Mouse (Mus musculus): ENCODE measurements around the gene Hspb8.
A peak's percentile ranks its signal among the peaks of the same experiment; 100 is the strongest.

Hspb8 gene

DNA sequence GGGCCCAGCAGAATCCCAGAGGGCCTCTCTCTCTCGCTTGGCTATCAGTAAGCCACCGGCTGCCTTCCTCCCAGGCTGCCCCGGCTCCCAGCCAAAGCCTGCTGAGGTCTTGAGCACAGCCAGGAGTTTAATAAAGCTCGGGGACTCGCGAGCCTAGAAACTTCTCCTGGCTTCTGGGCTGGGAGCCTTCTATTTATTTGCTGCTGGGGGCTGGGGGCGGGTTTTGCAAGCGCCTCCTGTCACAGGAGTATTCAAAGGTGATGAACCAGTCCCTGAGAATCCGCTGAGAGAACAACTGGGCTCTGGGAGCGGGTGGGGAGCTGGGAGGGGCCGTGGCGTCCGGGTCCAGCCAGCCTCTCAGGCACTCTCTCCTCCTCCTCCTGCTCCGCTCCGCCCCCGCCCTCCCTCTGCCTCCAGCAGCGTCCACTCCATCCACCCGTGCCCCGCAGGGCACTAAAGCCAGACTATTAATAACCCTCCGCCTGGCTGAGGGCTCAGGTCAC is at the start of gene Hspb8:
Gene Hspb8 (minus strand): TSS at position 166 of the 503 bp plus-strand sequence.
- peak; percentile 95 for DNase-seq (ENCODE audit: extremely low read depth, insufficient read length, low spot score)

DNA sequence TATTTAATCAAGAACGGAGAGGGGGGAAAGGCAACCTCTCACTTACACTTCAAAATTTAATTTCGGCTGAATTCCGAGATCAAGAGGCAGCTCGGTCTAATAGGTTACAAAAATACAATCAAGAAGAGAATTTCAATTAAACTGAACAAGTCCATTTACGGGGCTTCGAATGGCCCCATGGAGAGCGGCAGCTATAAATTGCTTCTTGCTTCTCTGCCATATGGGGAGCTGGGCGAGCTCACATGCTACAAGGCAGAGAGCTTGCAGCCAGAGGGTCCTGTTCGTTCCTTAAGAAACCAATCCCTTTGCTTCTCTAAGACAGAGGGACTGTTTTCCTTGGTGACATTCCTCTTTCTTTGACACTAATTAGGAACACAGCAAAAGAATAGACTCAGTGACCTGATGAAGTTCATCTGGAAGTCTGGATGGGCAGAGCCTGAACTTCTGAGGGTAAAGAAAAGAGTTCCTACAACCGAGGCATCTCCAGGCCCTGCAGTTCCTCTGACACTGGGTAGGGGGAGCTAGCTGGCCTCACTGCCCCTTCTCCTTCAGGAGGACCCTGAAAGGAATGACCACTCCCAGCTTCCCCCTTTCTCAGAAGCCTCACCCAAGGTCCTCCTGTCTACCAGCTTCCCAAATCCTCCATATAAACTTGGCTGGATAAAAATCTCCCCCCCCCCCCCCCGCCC is 38.8 kb upstream of the Hspb8 start:
- no peak for DNase-seq (ENCODE audit: extremely low read depth, insufficient read length, low spot score)

DNA sequence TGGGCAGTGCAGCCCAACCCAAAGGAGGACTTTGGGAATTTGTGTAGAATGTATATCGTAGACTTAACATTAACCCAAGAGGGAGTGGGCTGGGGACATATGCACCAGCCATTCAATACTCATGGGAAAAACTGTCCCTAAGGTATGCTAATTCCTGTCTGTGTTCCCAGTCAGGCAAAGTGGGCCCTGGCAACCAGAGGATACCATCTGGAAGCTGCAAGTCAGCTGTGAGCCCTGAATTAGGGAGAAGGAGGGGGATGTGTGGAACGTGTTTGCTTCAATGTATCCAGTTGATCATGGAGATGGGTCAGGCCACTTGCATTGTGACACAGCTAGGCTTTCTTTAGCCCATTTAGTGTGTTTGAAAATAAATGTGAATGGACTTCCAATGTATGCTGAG is 37.3 kb upstream of the Hspb8 start:
- DNase-seq (ENCODE audit: extremely low read depth, insufficient read length, low spot score), result no peak

DNA sequence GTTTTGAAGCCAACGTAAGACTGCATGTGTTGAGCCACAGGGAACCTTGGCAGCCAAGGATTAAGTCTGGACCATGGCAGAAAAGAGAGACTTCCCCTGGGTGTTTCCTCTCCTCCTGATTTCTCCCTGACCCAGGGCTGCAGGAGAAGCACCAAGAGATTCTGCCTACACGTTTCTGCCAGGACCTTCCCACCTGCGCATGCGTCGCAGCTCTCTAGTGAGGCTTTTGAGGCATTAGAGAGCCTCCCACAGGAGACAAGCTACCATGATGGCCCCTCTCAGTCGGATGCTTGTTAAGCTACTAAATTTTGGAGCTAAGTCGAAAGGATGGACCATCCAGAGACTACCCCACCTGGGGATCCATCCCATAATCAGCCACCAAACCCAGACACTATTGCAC is 35.1 kb upstream of the Hspb8 start:
- no peak for DNase-seq (ENCODE audit: extremely low read depth, insufficient read length, low spot score)

GRCm38 (mm10) chr5:116456796-116457515 is 34.3 kb upstream of the Hspb8 start:
- no peak for DNase-seq (ENCODE audit: extremely low read depth, insufficient read length, low spot score)

DNA sequence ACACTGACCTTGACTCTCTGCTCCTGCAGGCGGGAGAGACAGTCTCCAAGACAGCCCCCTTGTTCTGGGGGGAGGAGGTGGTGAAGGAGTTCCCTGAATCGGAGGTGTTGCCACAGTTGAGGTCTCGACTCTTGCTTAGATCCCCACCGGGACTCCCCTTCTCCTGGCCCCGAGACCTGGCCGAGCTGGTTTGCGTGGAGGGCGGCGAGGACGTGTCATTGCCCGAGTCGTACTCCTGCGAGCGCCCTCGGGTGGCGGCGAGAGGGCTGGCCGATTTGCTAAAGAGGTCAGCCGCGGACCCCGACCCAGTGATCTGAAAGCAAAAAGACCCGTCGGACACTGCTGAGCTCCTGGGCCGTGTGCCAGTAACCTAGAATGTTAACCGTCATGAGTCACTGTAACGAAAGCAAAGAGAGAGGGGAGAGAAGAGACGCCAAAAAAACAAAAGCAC is 30.8 kb upstream of the Hspb8 start:
- DNase-seq (ENCODE audit: extremely low read depth, insufficient read length, low spot score), result peak; percentile 69

DNA sequence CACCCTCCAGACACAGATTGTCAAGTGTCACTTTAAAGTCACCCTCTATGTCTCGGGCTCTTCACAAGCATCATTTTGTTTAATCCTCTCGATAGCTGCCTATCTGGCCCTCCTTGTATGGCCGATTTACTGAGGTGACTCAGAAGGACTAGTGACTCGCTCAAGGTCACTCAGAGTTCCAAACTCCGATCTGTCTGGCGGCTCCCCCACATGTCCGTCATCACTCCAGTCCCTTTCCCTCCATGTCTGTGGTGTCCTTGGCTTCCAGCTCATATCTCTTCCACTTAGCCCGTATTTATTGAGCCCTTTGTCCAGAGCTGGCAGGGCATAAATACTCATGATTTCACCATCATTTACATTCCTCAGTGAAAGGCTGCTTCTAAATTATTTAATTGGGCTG is 28.2 kb upstream of the Hspb8 start:
- DNase-seq (ENCODE audit: extremely low read depth, insufficient read length, low spot score), result no peak

GRCm38 (mm10) chr5:116449522-116450225 is 27.0 kb upstream of the Hspb8 start:
- DNase-seq (ENCODE audit: extremely low read depth, insufficient read length, low spot score), result no peak

- no peak for DNase-seq (ENCODE audit: extremely low read depth, insufficient read length, low spot score)
Measured at GRCm38 (mm10) chr5:116448409-116449191, 25.9 kb upstream of the Hspb8 start.

DNA sequence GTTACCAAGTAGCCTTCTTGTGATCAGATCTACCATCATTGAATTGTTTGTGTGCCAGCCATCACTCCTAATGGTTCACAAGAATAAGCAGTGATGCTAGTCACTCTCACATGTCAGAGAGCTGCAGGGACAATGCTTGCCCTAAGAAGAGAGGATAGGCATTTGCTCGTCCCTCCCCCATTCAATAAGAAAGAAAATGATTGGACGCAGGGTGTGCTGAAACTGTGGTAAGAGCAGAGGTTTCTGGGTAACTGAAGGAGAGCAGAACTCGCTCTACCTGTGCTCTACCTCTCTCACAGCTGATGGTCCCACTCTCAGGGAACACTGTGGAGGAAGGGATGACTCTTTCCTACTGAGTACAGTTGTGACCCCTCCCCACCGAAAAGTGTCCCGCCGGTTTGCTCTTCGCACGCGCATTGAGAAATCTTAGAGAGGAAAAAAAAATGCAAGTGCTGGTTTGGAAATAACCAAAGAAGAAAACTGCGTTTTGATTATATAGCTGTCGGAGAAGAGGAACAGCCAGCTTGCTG is 25.2 kb upstream of the Hspb8 start:
- DNase-seq (ENCODE audit: extremely low read depth, insufficient read length, low spot score), result no peak

DNA sequence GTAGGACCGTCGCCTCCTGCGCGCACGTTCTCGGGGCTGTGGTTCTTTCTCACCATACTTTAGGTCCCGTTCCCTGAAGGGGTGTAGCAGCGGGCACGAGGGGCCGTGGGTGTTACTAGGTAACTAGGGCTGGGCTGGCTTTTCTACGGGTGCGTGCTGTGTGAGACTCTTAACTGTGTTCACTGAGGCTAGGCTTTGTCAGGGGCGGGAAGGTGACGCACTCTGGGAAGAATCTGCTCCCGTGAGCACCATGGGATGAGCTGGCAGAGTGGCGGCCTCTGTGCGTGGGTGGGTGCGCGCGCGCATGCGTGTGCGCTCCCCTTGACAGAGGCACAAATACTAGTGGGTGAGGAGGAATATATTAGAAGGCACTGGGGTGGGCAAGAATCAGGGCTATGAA is 23.9 kb upstream of the Hspb8 start:
- DNase-seq (ENCODE audit: extremely low read depth, insufficient read length, low spot score), result peak; percentile 86

GRCm38 (mm10) chr5:116445634-116446367 is 23.1 kb upstream of the Hspb8 start:
- DNase-seq (ENCODE audit: extremely low read depth, insufficient read length, low spot score), result no peak

GRCm38 (mm10) chr5:116444517-116444916 is 21.9 kb upstream of the Hspb8 start:
- DNase-seq (ENCODE audit: extremely low read depth, insufficient read length, low spot score), result no peak

GRCm38 (mm10) chr5:116443459-116443940 is 20.8 kb upstream of the Hspb8 start:
- no peak for DNase-seq (ENCODE audit: extremely low read depth, insufficient read length, low spot score)

DNA sequence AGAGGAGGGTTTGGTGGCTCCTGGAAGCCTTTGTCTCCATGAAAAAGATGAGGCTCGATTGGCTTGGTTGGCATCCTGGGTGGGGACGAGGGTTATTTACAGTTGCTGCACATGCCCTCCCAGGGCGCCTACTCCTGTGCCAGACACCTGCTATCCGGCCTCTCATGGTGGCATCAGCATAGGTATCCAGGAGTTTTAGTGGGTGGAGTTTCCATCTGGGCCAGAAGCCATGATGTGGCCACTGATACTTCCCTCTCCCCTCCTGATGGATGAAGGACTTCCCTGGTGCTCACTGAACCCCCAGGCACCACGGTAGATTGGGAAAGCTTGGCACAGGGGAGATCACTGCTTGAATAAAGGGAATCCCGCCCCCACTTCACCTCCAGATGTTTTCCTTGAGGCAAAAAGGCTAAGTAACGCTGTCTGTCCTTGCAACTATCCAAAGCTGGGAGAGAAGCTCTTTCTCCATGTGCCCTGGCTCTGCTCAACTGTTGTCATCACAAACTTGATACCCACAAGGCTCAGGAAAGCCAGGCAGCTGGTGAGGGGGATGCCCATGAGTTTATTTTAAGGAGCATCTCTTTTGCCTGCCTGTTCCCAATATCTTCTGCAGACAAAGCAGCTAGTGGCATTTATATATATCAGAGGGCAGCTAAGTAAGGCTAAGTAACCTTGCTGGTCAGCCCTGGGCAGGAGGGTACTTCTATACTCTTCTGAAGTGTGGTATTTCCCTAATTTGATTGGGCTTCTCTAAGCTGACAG is 20.2 kb upstream of the Hspb8 start:
- DNase-seq (ENCODE audit: extremely low read depth, insufficient read length, low spot score), result no peak

GRCm38 (mm10) chr5:116440251-116440650 is 17.6 kb upstream of the Hspb8 start:
- DNase-seq (ENCODE audit: extremely low read depth, insufficient read length, low spot score), result no peak

GRCm38 (mm10) chr5:116438328-116438727 is 15.7 kb upstream of the Hspb8 start:
- no peak for DNase-seq (ENCODE audit: extremely low read depth, insufficient read length, low spot score)

- DNase-seq (ENCODE audit: extremely low read depth, insufficient read length, low spot score), result no peak
Measured at GRCm38 (mm10) chr5:116436117-116436516, 13.5 kb upstream of the Hspb8 start.

Measured in 3134 (cell line).